Mouse (Mus musculus): ENCODE data around the gene Clec12a.

Clec12a gene

GRCm38 (mm10) chr6:129380454-129380853 lies 38.0 kb downstream of the Clec12a start:
- DNase-seq = no peak

- no peak for DNase-seq
These were observed 39.2 kb downstream of the Clec12a start for GRCm38 (mm10) chr6:129381736-129382135.

- DNase-seq = no peak
These were observed 41.0 kb downstream of the Clec12a start for GRCm38 (mm10) chr6:129383466-129383865.

GRCm38 (mm10) chr6:129385000-129385399 lies 42.5 kb downstream of the Clec12a start:
- DNase-seq = no peak

- DNase-seq = no peak
These were observed 43.3 kb downstream of the Clec12a start, which contains the start of gene Clec12b for GRCm38 (mm10) chr6:129385774-129386173. Clec12b (minus strand) TSS chr6:129385874.

GRCm38 (mm10) chr6:129393087-129393720 lies 50.7 kb downstream of the Clec12a start:
- DNase-seq = no peak

GRCm38 (mm10) chr6:129393732-129394131 lies 51.2 kb downstream of the Clec12a start:
- no peak for DNase-seq

- no peak for DNase-seq
These were observed 54.5 kb downstream of the Clec12a start, which contains the start of gene Clec1b for GRCm38 (mm10) chr6:129396997-129397396. Clec1b (plus strand) TSS chr6:129397297.

- DNase-seq = peak; percentile 15 to 25
These were observed 57.5 kb downstream of the Clec12a start for GRCm38 (mm10) chr6:129399945-129400344.

GRCm38 (mm10) chr6:129402404-129402803 lies 59.9 kb downstream of the Clec12a start:
- DNase-seq = no peak

GRCm38 (mm10) chr6:129403391-129403790 lies 60.9 kb downstream of the Clec12a start:
- no peak for DNase-seq

- no peak for DNase-seq
These were observed 63.5 kb downstream of the Clec12a start for GRCm38 (mm10) chr6:129405999-129406398.

- no peak for DNase-seq
These were observed 64.8 kb downstream of the Clec12a start for GRCm38 (mm10) chr6:129407324-129407723.

- DNase-seq = no peak
These were observed 66.1 kb downstream of the Clec12a start, which contains the start of gene Clec9a for GRCm38 (mm10) chr6:129408562-129408961. Clec9a (plus strand) TSS chr6:129408862.

GRCm38 (mm10) chr6:129414177-129414576 lies 71.7 kb downstream of the Clec12a start:
- no peak for DNase-seq

All from lung, postnatal 4 days (tissue).